Mouse (Mus musculus): ENCODE results near the gene Arhgap35. TPM values are rescaled to one million over a fixed set of nuclear protein-coding genes. Genes with fewer than 3 reads are reported as not detected.
"Not testable (repeated sequence)": the region's sequence is repeated elsewhere in the genome, so short reads cannot be mapped to it uniquely, and the experiment has no call there.

The Arhgap35 gene
- polyA plus RNA-seq, 1 experiment from 2014 or later: 7.3 TPM

DNA sequence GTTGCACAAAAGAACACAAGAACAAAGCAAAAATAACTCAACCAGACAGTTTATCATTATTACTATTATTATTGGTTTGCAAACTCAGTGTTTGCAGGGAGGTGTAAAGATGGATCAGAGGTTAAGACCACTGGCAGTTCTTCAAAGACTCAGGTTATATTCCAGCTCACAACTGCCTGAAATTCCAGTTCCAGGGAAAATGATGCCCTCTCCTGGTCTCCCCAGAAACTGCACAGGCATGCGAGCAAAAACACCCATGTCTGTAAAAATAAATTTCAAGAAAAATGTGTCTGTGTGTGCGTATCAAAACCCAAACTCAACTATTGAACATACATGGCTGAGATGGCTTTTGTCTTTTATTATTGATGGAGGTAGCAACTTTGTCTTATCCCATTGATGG is 2.3 kb upstream of the Arhgap35 start:
- WGBS (ENCODE audit: missing documents): 32% methylated on average over 2 of the region's 2 CpGs

DNA sequence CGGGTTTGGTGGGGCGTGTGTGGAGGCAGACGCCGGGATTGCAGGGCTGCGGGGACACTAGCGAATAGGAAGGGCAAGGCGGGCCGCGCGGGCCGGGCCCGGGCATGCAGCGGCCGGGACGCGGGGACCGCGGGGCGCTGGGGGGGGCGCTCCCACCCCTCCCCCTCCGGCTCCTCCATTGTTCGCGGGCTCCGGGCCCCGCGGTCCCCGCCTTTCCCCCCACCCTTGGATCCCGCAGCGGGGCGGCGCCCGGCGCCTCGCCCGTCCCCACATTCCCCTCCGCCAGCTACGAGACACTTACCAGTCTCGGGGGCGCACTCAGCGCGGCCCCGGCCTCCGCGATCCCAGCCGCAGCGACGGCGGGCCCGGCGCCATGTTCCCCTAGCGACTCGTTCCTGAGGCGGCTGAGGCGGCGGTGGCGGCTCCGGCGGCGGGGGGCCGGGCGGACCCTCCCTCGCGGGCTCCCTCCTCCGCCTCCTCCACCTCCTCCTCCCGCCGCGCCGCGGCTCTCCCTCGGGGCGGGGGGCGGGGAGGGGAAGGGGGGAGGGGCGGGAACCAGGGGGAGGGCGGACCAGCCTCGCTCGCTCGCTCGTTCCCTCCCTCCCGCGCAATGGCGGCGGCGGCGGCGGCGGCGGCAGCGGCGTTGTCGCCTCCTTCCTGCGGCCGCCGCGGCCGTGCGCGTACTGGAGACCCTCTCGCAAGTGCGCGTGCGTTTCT is 464 bp downstream of the Arhgap35 start:
- WGBS (ENCODE audit: missing documents): 1% methylated on average over 50 of the region's 101 CpGs
- Histone ChIP-seq H3K36me3 (ENCODE audit: inconsistent target) (no peaks in the 10 kb centered on the region), H3K4me3 (ENCODE audit: inconsistent target) (peak overlapping the region; percentile 37), H3K27ac (no peak overlapping the region), H3K79me2 (ENCODE audit: inconsistent target) (peaks cover 34% of the 10 kb centered on the region)

More for the DNA sequence above, 2.3 kb upstream of the Arhgap35 start:
- Histone ChIP-seq H3K4me3 (ENCODE audit: inconsistent target) (no peak overlapping the region), H3K79me2 (ENCODE audit: inconsistent target) (peaks cover 14% of the 10 kb centered on the region; the same call in 1 of the 2 replicates), H3K36me3 (ENCODE audit: inconsistent target) (no peaks in the 10 kb centered on the region), H3K27ac (no peak overlapping the region)

DNA sequence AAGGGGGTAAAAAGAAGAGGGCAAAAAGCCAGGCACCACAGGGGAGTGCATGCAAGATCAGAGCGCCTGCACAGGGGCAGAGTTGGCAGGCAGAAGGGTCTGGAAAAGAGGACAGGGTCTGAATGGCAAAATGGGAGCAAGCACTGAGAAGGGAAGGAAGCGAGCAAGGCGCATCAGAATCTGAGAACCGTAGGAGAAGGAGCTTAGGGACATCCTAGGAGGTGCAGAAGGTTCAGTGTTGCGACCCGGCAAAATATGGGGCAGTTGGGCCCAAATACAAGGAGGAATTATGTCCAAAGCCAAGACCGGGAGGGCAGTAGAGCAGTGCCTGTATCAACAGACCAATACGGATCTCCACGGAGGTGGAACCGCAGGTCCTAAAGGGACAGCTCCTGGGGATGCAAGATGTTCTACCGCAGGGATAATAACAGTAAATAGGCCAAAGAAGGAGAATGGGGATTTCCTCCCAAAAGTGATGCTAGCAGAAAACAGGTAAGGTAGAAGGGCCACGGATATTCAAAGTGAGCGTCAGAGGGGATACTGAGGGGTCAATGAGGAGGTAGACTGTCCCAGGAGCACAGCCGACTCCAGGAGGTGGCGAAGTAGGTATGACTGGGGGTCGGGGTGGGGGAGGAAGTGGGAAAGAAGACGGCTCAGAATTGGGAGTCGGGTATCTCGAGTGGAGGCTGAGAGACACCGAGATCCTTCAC is 1.2 kb downstream of the Arhgap35 start:
- H3K27ac ChIP-seq: no peak overlapping the region
- H3K36me3 ChIP-seq (ENCODE audit: inconsistent target): no peaks in the 10 kb centered on the region
- WGBS (ENCODE audit: missing documents): 19% methylated on average over 20 of the region's 20 CpGs
- H3K4me3 ChIP-seq (ENCODE audit: inconsistent target): peak overlapping the region; percentile 37
- H3K79me2 ChIP-seq (ENCODE audit: inconsistent target): peaks cover 41% of the 10 kb centered on the region

DNA sequence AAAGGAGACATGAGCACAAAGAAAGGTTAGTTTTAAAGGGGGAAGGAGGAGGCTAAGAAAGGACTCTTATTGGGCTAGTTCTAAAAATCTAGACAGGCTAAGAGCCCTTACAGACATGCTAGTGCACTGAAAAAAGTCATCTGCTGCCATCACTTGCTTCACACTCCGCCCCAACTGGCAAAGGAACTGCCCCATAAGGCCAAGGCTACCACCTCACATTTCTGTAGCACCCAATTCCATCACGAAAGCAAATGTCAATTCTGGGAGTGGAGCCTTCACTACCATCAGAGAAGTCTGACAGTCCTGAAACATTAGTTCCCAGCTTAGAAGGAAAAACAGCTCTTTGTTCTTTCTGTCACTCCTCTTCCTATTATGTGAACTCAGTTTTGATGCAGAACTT is 4.4 kb downstream of the Arhgap35 start:
- Histone ChIP-seq H3K27ac (no peak overlapping the region), H3K79me2 (ENCODE audit: inconsistent target) (peaks cover 72% of the 10 kb centered on the region), H3K36me3 (ENCODE audit: inconsistent target) (no peaks in the 10 kb centered on the region), H3K4me3 (ENCODE audit: inconsistent target) (no peak overlapping the region)
- 96% methylated on average over 2 of the region's 2 CpGs for WGBS (ENCODE audit: missing documents)

DNA sequence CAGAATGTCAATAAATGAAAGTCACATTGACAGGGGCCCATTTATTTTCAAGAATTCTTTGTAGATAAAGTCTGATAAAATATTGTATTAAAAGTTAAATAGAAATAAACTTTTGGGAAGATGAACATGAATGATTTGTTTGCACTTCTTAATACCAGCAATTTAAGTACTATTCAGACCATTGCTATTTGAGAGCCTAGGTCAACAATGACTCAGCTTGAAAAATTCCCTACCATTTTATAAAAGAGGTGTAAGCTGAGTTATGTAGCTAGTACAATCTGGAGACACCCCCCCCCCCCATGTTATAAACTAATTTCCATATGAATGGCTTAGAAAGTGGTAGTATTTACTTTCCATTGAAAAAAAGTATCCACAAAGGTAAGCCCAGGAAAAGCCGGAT is 5.8 kb downstream of the Arhgap35 start:
- 100% methylated on average over 1 of the region's 1 CpGs for WGBS (ENCODE audit: missing documents)
- Histone ChIP-seq H3K27ac (no peak overlapping the region), H3K36me3 (ENCODE audit: inconsistent target) (no peaks in the 10 kb centered on the region), H3K4me3 (ENCODE audit: inconsistent target) (no peak overlapping the region), H3K79me2 (ENCODE audit: inconsistent target) (peaks cover 80% of the 10 kb centered on the region)

DNA sequence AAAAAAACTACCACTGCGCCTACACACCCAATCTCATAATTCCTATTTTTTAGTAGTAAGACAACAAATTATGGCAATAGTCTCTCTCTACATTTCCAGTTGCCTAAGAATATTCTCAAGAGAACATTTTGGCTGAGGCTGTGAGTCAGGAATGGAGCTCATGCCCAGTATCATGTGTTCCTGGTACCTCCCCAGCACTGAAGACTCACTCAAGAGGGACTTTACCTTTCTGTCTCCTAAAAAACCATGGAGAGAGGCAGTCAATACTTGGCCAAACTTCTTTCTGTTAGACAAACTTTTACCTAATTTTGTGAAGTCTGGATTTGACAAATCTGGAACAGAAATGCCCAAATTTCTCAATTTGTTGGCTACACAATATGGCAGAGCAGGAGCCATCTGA is 6.7 kb downstream of the Arhgap35 start:
- Histone ChIP-seq H3K27ac (no peak overlapping the region), H3K79me2 (ENCODE audit: inconsistent target) (peaks cover 75% of the 10 kb centered on the region), H3K36me3 (ENCODE audit: inconsistent target) (no peaks in the 10 kb centered on the region), H3K4me3 (ENCODE audit: inconsistent target) (no peak overlapping the region)
- 100% methylated on average over 1 of the region's 1 CpGs for WGBS (ENCODE audit: missing documents)

DNA sequence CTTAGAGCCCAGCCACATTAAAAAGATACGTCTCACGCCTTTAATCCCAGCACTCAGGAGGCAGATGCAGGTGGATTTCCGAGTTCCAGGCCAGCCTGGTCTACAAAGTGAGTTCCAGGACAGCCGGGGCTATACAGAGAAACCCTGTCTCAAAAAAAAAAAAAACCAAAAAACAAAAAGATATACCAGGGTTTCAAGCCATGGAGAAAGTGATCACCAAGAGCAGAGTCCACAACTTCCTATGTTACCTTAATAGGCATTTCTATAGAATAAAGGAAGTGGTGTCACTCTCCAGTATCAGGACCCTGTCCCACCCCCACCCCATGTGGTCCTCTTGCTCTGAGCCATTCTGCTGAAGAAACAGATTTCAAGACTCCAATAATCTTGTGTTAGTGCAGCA is 8.0 kb downstream of the Arhgap35 start:
- H3K36me3 ChIP-seq (ENCODE audit: inconsistent target); H3K27ac ChIP-seq; H3K4me3 ChIP-seq (ENCODE audit: inconsistent target): not testable (repeated sequence)
- H3K79me2 ChIP-seq (ENCODE audit: inconsistent target): peaks cover 74% of the 10 kb centered on the region
- 98% methylated on average over 4 of the region's 4 CpGs for WGBS (ENCODE audit: missing documents)

DNA sequence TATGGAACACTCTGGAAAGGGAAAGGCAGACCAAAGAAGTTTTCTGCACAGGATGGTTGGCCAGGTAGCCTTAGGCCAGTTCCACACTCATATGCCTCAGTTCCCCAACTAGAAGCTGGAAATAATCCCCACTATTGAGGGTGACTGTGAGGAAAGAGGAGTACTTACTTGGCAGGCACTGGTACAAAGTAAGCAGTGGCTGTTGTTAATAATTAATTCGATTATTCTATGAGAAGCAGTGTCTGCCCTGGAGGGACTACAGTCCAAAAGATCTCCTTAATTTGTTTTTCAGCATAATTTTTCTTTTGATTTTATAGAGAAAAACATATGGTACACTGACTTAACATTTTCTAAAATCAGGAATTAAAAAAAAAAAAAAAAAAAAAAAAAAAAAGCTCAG is 10.7 kb downstream of the Arhgap35 start:
- Histone ChIP-seq H3K79me2 (ENCODE audit: inconsistent target) (peaks cover 78% of the 10 kb centered on the region; the same call in 1 of the 2 replicates), H3K27ac (no peak overlapping the region), H3K36me3 (ENCODE audit: inconsistent target) (no peaks in the 10 kb centered on the region), H3K4me3 (ENCODE audit: inconsistent target) (no peak overlapping the region)
- 90% methylated on average over 1 of the region's 1 CpGs for WGBS (ENCODE audit: missing documents)

DNA sequence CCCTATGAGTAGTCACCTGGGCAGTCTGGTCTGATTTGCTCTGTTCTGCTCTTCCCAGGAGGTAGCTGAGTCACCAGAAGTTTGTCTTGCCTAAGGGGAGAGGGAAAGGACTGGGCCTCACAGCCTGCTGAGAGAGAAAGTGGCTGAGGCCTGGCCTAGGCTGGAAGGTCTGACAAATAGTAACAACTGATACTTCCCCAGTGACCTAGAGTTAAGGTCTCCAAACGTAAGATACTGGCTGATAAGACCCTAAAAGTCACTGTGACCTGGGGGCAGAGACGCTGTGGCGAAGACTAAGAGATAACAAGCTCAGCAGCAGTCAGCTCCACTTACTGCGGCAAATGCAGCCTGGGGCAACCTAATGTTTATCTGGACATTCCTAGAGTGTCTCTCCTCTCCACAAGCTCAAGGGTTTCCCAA is 13.1 kb downstream of the Arhgap35 start:
- H3K27ac ChIP-seq: no peak overlapping the region
- no peaks in the 10 kb centered on the region for H3K36me3 ChIP-seq (ENCODE audit: inconsistent target)
- WGBS (ENCODE audit: missing documents): 93% methylated on average over 4 of the region's 4 CpGs
- no peak overlapping the region for H3K4me3 ChIP-seq (ENCODE audit: inconsistent target)
- H3K79me2 ChIP-seq (ENCODE audit: inconsistent target): peaks cover 64% of the 10 kb centered on the region; the same call in 1 of the 2 replicates

DNA sequence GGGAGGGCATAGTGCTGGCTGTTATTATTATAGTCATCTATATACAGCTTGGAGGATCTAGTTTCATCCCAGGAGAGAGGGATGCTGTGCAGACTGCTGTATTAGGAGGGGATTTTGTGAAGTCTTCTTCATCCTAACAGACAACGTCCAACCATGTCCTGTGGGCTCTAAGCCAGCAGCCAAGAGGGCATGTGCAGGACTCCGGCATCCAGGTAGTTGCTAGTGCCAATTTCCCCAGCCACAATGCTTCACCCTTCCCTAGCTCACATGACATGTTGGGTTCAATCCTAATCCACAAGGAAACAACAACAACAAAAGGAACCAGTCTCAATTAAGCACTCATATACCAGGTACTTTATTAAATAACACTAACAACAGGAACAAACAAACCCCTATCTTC is 15.8 kb downstream of the Arhgap35 start:
- H3K27ac ChIP-seq: no peak overlapping the region
- H3K36me3 ChIP-seq (ENCODE audit: inconsistent target): no peaks in the 10 kb centered on the region
- H3K79me2 ChIP-seq (ENCODE audit: inconsistent target): peaks cover 42% of the 10 kb centered on the region; the same call in 1 of the 2 replicates
- 96% methylated on average over 2 of the region's 2 CpGs for WGBS (ENCODE audit: missing documents)
- no peak overlapping the region for H3K4me3 ChIP-seq (ENCODE audit: inconsistent target)

DNA sequence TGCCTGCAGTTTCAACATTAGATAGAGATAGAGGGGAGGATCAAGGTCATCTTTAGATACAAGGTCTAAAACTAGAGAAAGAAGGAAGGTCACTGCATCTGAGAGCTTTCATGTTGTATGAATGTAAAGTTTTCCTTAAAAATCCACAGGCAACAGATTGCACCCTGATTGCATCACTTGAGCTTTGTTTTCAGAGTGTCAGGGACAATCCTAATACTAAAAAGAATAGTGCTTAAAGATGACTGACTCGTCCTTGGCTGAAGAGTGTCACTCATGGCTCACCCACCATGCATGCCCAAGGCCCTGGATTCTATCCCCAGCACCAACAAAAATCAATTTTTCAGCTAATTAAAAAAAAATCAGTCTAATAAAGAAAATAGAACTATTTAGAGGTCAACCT is 23.5 kb downstream of the Arhgap35 start:
- H3K79me2 ChIP-seq (ENCODE audit: inconsistent target): peaks cover 7% of the 10 kb centered on the region
- no peaks in the 10 kb centered on the region for H3K36me3 ChIP-seq (ENCODE audit: inconsistent target)
- H3K4me3 ChIP-seq (ENCODE audit: inconsistent target): no peak overlapping the region
- WGBS (ENCODE audit: missing documents): 100% methylated on average over 1 of the region's 1 CpGs
- no peak overlapping the region for H3K27ac ChIP-seq

DNA sequence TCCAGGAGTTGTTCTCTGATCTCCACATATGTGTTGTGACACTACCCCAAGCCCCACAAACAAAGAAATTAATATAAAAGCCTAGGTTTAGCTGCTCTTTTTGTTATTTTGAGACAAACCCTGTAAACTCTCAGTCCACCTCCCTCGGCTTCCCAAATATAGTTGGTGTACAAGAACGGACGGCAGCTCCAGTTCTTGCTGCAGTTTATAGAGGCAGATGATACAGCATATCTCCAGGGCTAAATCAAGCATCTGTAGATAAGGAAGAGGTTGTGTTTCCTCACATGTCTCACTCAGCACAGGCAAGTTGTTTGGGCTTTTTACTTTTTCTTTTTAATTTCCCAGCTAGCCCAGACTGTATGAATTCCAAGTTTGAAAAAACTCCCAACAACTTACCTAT is 27.1 kb downstream of the Arhgap35 start:
- Histone ChIP-seq H3K4me3 (ENCODE audit: inconsistent target) (no peak overlapping the region), H3K36me3 (ENCODE audit: inconsistent target) (no peaks in the 10 kb centered on the region), H3K79me2 (ENCODE audit: inconsistent target) (peaks cover 9% of the 10 kb centered on the region), H3K27ac (no peak overlapping the region)
- WGBS (ENCODE audit: missing documents): 90% methylated on average over 3 of the region's 3 CpGs

DNA sequence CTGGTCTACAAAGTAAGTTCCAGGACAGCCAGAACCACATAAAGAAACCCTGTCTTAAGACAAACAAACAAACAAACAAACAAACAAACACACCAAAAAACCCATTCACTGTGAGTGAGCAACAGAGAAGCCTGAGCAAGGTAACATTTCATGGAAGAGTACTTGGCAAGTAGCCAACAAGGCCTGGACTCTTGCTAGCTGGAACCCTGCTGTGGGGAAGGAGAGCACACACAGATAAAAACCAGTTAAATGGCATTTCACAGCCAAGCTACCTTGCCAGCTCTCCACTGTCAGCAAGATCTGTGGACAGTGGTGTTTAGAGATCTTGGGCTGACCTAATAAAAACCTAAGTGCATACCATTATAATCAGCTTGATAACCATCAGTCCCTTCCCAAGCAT is 30.4 kb downstream of the Arhgap35 start:
- Histone ChIP-seq H3K36me3 (ENCODE audit: inconsistent target) (no peaks in the 10 kb centered on the region), H3K79me2 (ENCODE audit: inconsistent target) (peaks cover 21% of the 10 kb centered on the region), H3K4me3 (ENCODE audit: inconsistent target) (no peak overlapping the region), H3K27ac (no peak overlapping the region)

DNA sequence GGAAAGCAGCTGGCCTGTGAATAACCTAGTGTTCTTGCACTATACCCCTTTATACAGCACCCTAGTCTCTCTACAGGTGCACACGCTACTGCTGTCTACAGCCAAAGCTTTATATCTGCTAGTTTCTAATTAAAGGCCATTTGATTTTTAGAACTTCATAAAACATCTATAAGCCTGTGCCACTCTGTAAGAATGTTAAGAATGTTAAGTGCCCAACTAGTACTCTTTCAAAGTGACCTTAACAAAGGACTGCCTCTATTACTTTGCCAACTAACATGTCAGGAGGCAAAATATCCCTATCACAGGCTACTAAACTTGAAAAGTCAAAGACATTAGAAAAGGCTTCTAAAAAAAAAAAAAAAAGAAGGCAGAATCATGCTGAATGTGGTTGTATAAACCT is 31.0 kb downstream of the Arhgap35 start:
- 100% methylated on average over 1 of the region's 1 CpGs for WGBS (ENCODE audit: missing documents)
- no peak overlapping the region for H3K27ac ChIP-seq
- H3K79me2 ChIP-seq (ENCODE audit: inconsistent target): peaks cover 21% of the 10 kb centered on the region
- no peak overlapping the region for H3K4me3 ChIP-seq (ENCODE audit: inconsistent target)
- H3K36me3 ChIP-seq (ENCODE audit: inconsistent target): no peaks in the 10 kb centered on the region

DNA sequence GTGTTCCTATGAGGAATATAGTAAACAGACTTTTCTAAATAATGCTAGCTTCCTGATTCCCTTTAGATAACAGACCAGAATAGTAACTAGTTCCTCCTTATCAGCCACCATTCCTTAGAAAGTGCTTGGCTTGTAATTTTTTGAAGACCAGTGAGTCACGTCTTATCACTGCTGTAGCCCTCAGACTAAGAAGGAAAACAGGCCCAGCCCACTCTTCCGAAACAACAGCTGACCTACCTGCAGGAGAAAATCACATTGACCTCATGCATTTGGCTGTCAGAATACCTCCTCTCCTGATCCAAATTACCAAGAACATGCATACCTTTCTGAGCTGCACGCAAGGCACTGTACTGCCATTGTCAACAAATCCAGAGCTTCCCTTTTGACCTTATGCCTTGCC is 32.5 kb downstream of the Arhgap35 start:
- H3K27ac ChIP-seq: no peak overlapping the region
- WGBS (ENCODE audit: missing documents): 83% methylated on average over 3 of the region's 3 CpGs

More for the DNA sequence above, 32.5 kb downstream of the Arhgap35 start:
- H3K4me3 ChIP-seq (ENCODE audit: inconsistent target): no peak overlapping the region
- no peaks in the 10 kb centered on the region for H3K36me3 ChIP-seq (ENCODE audit: inconsistent target)
- H3K79me2 ChIP-seq (ENCODE audit: inconsistent target): peaks cover 21% of the 10 kb centered on the region

Measured in macrophage (primary cell).